Mouse (Mus musculus): ENCODE measurements at regions not wholly inside any gene's neighbourhood (a gene's known extent, or its start where the extent isn't known, plus 50 kb on each side); places are given as distances from the start of the nearest gene placed in this dataset.

DNA sequence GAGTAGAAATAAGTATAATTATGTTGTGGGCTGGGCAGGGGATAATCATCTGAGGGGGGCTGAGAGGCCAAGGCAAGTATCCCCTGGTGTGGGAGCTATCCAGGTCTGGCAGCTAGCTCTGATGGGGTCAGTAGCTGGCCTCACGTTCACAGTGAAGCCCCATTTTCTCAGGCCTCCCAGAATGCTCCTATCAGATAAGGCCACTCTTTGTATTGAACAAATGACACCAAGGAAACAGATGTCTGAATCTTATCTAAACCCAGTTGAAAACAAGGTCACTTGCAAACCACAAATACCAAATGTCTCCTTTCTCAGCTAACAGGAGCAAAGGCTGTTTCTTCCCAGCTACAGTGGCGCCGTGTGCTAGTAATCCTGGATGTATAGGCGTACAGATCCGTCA is 137.6 kb upstream of the Sp4 start:
- no peaks in the 10 kb centered on the region for H3K9me3 ChIP-seq
- no peak for ATAC-seq (ENCODE audit: low FRiP score)
- H3K27ac ChIP-seq = no peak overlapping the region

DNA sequence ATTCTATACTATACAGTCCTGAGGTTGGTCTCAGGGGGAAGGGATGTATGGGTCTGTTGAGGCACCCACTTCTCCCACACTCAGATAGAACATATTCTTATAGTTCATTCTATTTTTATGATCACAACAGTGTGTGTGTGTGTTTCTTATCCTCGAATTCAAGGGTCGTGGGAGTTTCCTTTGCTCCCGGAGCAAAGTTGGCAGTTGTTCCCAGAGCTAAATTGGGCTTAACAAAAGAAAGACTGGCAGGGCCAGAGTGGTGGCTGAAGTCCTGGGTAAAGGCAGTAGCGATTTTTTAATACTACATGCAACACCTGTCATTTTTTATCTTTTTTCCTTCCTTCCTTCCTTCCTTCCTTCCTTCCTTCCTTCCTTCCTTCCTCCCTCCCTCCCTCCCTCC is 131.5 kb upstream of the Sp4 start:
- H3K27ac ChIP-seq = no peak overlapping the region
- WGBS = 70% methylated on average over 4 of the region's 4 CpGs
- no peaks in the 10 kb centered on the region for H3K27me3 ChIP-seq
- H3K9me3 ChIP-seq = no peaks in the 10 kb centered on the region
- H3K36me3 ChIP-seq (replicated peaks) = no peaks in the 10 kb centered on the region
- H3K9ac ChIP-seq = no peak overlapping the region
- H3K4me3 ChIP-seq (replicated peaks) = no peak overlapping the region
- no peak overlapping the region for H3K4me2 ChIP-seq
- ATAC-seq (ENCODE audit: low FRiP score) = no peak
- no peaks in the 10 kb centered on the region for H3K4me1 ChIP-seq

More for the DNA sequence above, 137.6 kb upstream of the Sp4 start:
- WGBS = 89% methylated on average over 5 of the region's 5 CpGs
- Histone ChIP-seq H3K4me2 (no peak overlapping the region), H3K4me1 (no peaks in the 10 kb centered on the region), H3K36me3 (replicated peaks) (no peaks in the 10 kb centered on the region), H3K9ac (no peak overlapping the region), H3K27me3 (no peaks in the 10 kb centered on the region), H3K4me3 (replicated peaks) (no peak overlapping the region)

DNA sequence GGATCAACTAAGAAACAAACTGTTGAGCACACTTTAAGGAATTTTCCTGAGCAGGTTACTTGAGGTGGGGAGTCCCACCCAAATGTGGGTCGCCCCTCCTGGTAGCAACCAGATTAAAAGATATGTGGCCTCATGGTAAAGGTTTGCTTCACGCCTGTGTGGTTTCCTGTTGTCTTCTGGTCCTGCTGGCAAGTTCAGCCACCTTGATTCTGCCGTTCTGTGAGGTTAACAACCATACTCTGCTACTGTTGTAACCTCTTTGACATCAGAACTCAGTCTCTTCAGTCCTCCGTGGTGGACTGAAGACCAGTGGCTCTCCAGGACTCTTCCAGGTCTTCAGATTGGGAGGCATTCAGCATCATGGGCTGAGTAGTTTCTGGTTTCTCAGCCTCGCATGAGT is 127.1 kb upstream of the Sp4 start:
- Histone ChIP-seq H3K27ac (no peak overlapping the region), H3K9me3 (no peaks in the 10 kb centered on the region), H3K27me3 (no peaks in the 10 kb centered on the region), H3K4me1 (no peaks in the 10 kb centered on the region), H3K9ac (no peak overlapping the region), H3K36me3 (replicated peaks) (no peaks in the 10 kb centered on the region), H3K4me3 (replicated peaks) (no peak overlapping the region), H3K4me2 (no peak overlapping the region)
- no peak for ATAC-seq (ENCODE audit: low FRiP score)
- 80% methylated on average over 5 of the region's 5 CpGs for WGBS

DNA sequence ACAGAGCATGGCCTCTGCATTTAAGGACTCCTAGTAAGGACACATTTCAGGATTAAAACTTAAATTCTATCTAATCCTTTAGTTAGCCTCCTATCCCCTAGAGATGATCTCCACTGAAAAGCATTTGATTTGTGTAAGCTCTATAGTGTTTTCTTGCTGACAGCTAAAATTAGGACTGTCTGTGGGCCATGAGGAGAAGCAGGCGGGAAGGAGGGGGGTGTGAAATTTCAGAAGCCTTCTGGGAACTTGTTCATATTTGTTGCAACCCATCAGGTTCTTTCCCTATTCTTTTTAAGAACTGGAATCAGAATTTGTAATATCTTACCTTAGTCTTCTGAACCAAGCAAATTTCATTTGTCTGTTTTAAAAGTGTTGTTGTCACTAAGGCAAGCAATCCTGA is 114.7 kb upstream of the Sp4 start:
- H3K9me3 ChIP-seq = no peaks in the 10 kb centered on the region
- WGBS = 85% methylated on average over 1 of the region's 1 CpGs

DNA sequence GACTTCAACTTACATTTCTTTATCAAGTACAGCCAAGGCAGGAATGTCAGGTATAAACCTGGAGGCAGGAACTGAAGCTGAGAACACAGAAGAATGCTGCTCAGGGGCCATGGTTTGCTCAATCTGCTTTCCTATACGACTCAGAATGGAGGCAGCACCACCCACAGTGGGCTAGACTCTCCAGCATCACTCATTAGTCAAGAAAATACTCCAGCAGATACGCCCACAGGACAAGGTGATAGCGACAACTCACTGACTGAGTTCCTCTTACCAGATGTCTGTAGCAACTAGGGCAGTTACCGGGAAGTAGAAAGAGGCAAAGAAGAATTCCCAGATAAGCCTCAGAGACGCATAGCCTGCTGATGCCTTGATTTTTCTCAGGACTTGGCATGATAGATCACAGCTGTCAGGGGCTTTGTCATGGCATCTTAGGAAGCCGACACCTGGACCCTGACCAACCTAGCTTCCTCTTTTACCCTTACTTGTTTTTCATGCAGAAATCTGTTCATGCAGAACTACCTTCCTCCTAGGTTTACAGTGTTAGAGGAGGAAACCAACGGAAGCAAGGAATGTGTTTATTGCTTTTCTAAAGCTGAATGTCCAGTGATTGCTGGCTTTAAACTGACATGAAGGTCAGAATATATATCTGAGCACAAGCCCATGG is 110.7 kb upstream of the Sp4 start:
- Histone ChIP-seq H3K4me3 (replicated peaks) (no peak overlapping the region), H3K27me3 (no peaks in the 10 kb centered on the region), H3K9ac (no peak overlapping the region), H3K36me3 (replicated peaks) (no peaks in the 10 kb centered on the region), H3K27ac (no peak overlapping the region), H3K4me1 (no peaks in the 10 kb centered on the region), H3K9me3 (no peaks in the 10 kb centered on the region), H3K4me2 (no peak overlapping the region)
- ATAC-seq (ENCODE audit: low FRiP score) = no peak
- 82% methylated on average over 7 of the region's 7 CpGs for WGBS

More for the DNA sequence above, 114.7 kb upstream of the Sp4 start:
- Histone ChIP-seq H3K4me2 (no peak overlapping the region), H3K9ac (no peak overlapping the region), H3K27me3 (no peaks in the 10 kb centered on the region), H3K4me1 (no peaks in the 10 kb centered on the region), H3K27ac (no peak overlapping the region), H3K4me3 (replicated peaks) (no peak overlapping the region), H3K36me3 (replicated peaks) (no peaks in the 10 kb centered on the region)
- ATAC-seq (ENCODE audit: low FRiP score) = no peak

DNA sequence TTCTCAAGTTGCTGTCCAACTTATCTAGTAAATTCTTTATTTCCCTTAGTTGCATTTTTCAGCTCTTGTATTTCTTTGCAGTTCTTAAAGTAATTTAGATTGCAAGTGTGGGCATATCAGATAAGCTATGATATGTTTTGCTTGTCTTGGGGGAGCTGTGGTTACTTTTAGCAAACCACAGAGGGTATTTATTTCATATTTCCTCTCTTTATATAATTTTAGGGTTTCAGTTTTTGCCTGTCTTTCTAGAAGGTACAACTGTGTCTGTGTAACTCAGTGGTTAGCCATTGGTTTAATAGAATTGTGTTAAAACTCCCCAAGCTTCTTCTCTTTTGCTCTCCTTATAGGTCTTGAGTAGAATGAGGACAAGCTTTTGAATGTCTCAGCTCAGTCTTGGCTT is 109.7 kb upstream of the Sp4 start:
- Histone ChIP-seq H3K4me2 (no peak overlapping the region), H3K9ac (no peak overlapping the region), H3K9me3 (no peaks in the 10 kb centered on the region), H3K4me1 (no peaks in the 10 kb centered on the region), H3K36me3 (replicated peaks) (no peaks in the 10 kb centered on the region), H3K4me3 (replicated peaks) (no peak overlapping the region), H3K27me3 (no peaks in the 10 kb centered on the region), H3K27ac (no peak overlapping the region)
- no peak for ATAC-seq (ENCODE audit: low FRiP score)

DNA sequence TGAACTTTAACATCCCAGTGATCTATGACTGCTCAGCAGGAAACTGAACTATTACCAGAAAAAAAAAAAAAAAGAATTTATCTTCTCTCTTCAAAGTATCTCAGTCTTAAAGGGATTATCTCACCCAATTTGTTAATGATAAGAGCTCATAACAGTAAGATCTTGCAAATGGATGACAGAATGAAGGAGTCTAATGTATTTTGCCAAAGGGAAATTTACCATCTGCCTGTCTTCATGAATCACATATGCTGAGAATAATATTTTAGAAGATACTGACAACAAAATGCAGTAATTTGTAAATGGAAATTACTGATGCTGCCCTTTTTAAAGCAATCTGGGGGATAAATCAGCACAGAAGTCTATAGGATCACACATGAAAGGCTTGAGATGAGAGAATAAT is 103.9 kb upstream of the Sp4 start:
- Histone ChIP-seq H3K4me3 (replicated peaks) (no peak overlapping the region), H3K9ac (no peak overlapping the region), H3K27me3 (peaks cover 6% of the 10 kb centered on the region; the same call in 1 of the 2 replicates), H3K36me3 (replicated peaks) (no peaks in the 10 kb centered on the region), H3K27ac (no peak overlapping the region), H3K9me3 (no peaks in the 10 kb centered on the region), H3K4me1 (no peaks in the 10 kb centered on the region), H3K4me2 (no peak overlapping the region)
- no peak for ATAC-seq (ENCODE audit: low FRiP score)

DNA sequence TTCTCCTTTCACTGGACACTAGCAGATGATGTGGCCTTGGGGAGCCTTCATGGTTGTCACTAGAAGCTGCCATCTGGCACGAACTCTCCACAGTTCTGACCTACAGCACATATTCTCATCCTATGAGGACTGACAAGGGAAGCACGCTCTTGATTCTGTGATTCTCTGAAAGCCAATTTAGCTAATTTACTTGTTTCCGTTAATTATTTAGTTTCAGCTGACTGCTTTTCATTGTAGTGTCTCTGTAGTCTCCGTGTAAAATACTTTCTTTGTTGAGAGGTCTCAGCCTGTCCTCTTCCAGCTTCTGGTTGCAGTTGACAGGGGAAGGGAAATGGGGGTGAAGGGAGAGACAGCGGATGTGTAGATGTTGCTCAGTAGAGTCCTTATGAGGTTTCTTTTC is 102.9 kb upstream of the Sp4 start:
- H3K36me3 ChIP-seq (replicated peaks) = no peaks in the 10 kb centered on the region
- peaks cover 6% of the 10 kb centered on the region; the same call in 1 of the 2 replicates for H3K27me3 ChIP-seq
- H3K9me3 ChIP-seq = no peaks in the 10 kb centered on the region
- H3K4me3 ChIP-seq (replicated peaks) = no peak overlapping the region
- no peak overlapping the region for H3K4me2 ChIP-seq
- no peak for ATAC-seq (ENCODE audit: low FRiP score)
- no peak overlapping the region for H3K27ac ChIP-seq
- H3K9ac ChIP-seq = no peak overlapping the region
- 35% methylated on average over 5 of the region's 5 CpGs for WGBS
- no peaks in the 10 kb centered on the region for H3K4me1 ChIP-seq

DNA sequence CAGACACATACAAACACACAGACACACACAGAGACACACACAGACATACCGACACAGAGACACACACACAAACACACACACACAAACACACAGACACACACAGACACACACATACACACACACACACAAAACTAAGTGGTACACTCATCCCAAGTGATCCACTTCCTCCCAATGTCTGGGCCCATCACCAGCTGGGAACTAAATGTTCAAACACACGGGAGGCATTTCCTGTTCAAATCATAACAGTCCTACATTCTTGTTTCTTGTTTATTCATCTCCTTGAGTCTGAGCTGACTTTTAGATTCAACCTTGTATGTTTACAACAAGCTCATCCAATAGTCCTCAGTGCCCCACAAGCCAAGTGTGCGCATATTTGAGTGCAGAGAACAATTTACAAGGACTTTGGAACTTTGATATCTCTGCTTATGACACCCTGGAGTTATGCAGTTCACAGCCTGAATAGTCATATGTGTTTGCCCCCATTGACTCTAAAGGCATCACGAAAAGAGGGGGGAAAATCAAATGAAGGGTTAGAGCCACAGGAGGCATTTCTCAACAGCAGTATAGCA is 102.4 kb upstream of the Sp4 start:
- Histone ChIP-seq H3K27me3 (peaks cover 6% of the 10 kb centered on the region; the same call in 1 of the 2 replicates), H3K36me3 (replicated peaks) (no peaks in the 10 kb centered on the region), H3K4me2 (no peak overlapping the region), H3K27ac (no peak overlapping the region), H3K9me3 (no peaks in the 10 kb centered on the region), H3K4me1 (no peaks in the 10 kb centered on the region), H3K9ac (no peak overlapping the region), H3K4me3 (replicated peaks) (no peak overlapping the region)
- 83% methylated on average over 4 of the region's 4 CpGs for WGBS
- ATAC-seq (ENCODE audit: low FRiP score) = no peak

DNA sequence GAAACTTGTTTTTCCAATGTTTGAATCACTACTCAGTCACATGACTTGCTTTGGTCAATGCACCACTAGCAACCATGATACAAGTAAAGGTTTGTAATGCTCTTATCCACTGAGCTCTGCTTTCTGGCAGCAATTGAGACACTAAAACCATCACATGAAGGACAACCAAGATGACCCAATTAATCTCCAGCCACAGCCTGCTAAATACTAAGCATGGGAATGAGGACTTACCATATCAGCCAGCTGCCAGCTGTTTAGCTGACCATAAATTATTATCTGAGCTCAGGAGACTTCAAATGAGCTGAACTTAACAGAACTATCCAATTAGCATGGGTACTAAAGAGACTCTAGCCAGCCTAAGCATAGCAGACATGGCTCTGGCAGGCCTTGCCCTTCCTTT is 100.1 kb upstream of the Sp4 start:
- Histone ChIP-seq H3K27ac (no peak overlapping the region), H3K4me1 (no peaks in the 10 kb centered on the region), H3K9ac (no peak overlapping the region), H3K27me3 (peaks cover 6% of the 10 kb centered on the region; the same call in 1 of the 2 replicates), H3K4me3 (replicated peaks) (no peak overlapping the region), H3K36me3 (replicated peaks) (no peaks in the 10 kb centered on the region), H3K9me3 (no peaks in the 10 kb centered on the region), H3K4me2 (no peak overlapping the region)
- ATAC-seq (ENCODE audit: low FRiP score) = no peak

DNA sequence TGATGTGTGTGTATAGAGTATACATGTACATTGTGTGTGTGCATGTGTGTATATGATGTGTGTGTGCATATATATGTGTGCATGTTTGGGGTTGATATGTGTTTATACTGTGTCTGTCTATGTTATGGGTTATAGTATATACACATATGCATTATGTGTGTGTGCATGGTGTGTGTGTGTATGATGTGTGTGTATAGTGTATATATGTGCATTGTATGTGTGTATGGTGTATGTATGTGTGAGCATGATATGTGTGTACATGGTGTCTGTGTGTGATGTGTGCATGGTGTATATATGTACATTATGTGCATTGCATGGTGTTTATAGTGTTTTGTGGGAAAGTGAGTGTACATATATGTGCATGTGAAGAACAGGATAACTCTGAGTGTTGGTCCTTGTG is 90.4 kb upstream of the Sp4 start:
- Histone ChIP-seq H3K9me3 (no peaks in the 10 kb centered on the region), H3K4me3 (replicated peaks) (no peak overlapping the region), H3K4me1 (no peaks in the 10 kb centered on the region), H3K9ac (no peak overlapping the region), H3K27ac (no peak overlapping the region), H3K27me3 (no peaks in the 10 kb centered on the region), H3K36me3 (replicated peaks) (no peaks in the 10 kb centered on the region), H3K4me2 (no peak overlapping the region)
- ATAC-seq (ENCODE audit: low FRiP score) = no peak

DNA sequence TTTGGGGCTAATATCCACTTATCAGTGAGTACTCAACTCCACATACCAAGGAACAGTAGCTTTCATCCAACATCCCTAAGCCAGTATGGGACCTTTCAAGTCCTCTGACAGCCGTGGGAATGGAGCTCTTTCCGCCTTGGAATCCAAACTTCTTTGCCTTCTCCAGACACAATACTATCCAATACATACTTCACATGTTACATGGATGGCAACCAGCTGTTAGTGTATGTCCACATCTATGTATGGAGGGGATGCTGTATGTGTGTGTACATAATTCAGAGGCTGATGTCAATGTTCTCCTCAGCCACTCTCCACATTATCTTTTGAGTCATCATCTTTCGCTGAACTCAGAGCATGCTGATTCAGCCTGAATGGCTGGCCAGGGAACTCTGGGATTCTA is 79.8 kb upstream of the Sp4 start:
- Histone ChIP-seq H3K4me1 (no peaks in the 10 kb centered on the region), H3K27ac (no peak overlapping the region), H3K4me2 (no peak overlapping the region), H3K27me3 (no peaks in the 10 kb centered on the region), H3K36me3 (replicated peaks) (no peaks in the 10 kb centered on the region), H3K9ac (no peak overlapping the region), H3K4me3 (replicated peaks) (no peak overlapping the region), H3K9me3 (no peaks in the 10 kb centered on the region)
- 90% methylated on average over 3 of the region's 3 CpGs for WGBS
- no peak for ATAC-seq (ENCODE audit: low FRiP score)

DNA sequence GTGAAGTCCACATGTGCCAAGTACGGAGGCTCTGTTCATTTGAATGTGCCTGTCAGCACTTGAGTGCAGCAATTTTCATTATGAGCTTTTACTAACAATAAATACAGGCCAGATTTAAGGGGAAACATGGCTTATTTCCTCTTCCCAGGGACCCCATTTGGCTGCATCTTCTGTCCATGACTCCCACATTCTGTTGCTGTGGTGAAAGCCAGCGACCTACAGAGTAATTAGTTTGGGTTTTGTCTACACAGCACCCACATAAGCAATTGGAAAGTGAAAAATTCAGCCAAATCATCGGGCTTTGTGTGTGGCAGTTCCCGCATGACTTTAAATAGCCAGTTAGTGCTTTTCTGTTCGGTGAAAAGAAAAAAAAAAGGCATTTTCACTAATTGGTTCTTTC is 76.7 kb upstream of the Sp4 start:
- Histone ChIP-seq H3K36me3 (replicated peaks) (no peaks in the 10 kb centered on the region), H3K4me2 (no peak overlapping the region), H3K27me3 (no peaks in the 10 kb centered on the region), H3K9ac (no peak overlapping the region), H3K27ac (no peak overlapping the region), H3K9me3 (no peaks in the 10 kb centered on the region), H3K4me3 (replicated peaks) (no peak overlapping the region), H3K4me1 (no peaks in the 10 kb centered on the region)
- no peak for ATAC-seq (ENCODE audit: low FRiP score)
- WGBS = 24% methylated on average over 5 of the region's 5 CpGs
